Mouse (Mus musculus): ENCODE measurements around the gene Tcf25. TPM values are rescaled to one million over a fixed set of nuclear protein-coding genes. Genes with fewer than 3 reads are reported as not detected.

Gene Tcf25
- polyA plus RNA-seq (2014; fragmentation: Nextera tagmentation; extraction: Ambion mirVana) = 136 and 147 TPM in 2 replicates

DNA sequence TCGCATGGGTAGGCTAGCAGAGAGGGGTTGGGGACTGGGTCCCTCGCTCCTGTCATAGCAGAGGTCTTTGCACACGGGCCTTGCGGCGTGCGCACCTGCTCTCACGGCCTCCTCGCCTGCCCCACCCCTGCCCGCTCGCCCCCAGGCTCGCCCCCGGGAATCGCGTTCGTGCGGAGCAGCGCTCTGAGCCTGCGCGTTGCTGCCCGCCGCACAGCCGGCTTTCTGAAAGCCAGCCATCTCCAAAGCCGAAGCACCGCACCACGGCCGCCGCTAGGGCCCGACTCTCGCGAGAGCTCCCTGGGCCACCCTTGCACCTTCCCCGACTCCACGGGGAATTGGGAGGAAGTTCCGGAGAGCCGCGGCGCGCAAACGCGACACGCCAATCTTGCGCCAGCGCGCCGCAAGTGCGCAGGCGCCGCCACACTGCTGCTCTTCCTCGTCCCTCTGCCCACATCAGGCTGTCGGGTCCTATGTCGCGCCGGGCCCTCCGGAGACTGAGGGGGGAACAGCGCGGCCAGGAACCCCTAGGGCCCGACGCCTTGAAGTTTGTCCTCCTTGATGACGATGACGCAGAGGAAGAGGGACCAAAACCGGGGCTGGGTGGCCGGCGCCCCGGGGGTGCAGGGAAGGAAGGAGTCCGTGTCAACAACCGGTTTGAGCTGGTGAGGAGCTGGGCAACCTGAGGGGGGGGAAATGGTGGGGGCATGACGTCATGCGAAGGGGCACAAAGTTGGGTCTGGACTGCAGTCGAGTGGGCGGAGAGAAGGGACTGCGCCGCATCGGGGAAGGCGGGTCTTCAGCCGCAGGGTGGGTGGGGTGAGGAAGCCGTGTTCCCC is at the start of gene Tcf25:
TSS of gene Tcf25 (plus strand) at position 351 of the 836 bp plus-strand sequence.
- WGBS = under 1% methylated on average over 73 of the region's 75 CpGs
- Histone ChIP-seq H3K4me3 (ENCODE audit: low read depth, low read length) (peak within 1 kb of the TSS; percentile 92), H3K9me3 (ENCODE audit: control insufficient read depth, low read length) (no peaks in the 10 kb centered on the region), H3K4me1 (replicated peaks; ENCODE audit: control insufficient read depth, insufficient read depth, low read length) (peaks cover 18% of the 10 kb centered on the region), H3K36me3 (ENCODE audit: control insufficient read depth, insufficient read depth, low read length) (peaks cover 7% of the 10 kb centered on the region), H3K4me2 (peak within 1 kb of the TSS; percentile 90), H3K27me3 (replicated peaks; ENCODE audit: control insufficient read depth, insufficient read depth, low read length) (no peaks in the 10 kb centered on the region), H3K27ac (ENCODE audit: low read depth, low read length) (peak within 1 kb of the TSS; percentile 96), H3K9ac (ENCODE audit: low read depth, low read length) (peak within 1 kb of the TSS; percentile 93)
- DNase-seq (ENCODE audit: low spot score) (peak; percentile 94), ATAC-seq (replicated peaks; ENCODE audit: low FRiP score) (peak; percentile 87)

GRCm38 (mm10) chr8:123328552-123328951 is 45.0 kb upstream of the Tcf25 start:
- Histone ChIP-seq H3K4me1 (replicated peaks; ENCODE audit: control insufficient read depth, insufficient read depth, low read length) (peaks cover 21% of the 10 kb centered on the region), H3K4me3 (ENCODE audit: low read depth, low read length) (no peak overlapping the region), H3K9ac (ENCODE audit: low read depth, low read length) (no peak overlapping the region), H3K4me2 (no peak overlapping the region), H3K9me3 (ENCODE audit: control insufficient read depth, low read length) (no peaks in the 10 kb centered on the region), H3K36me3 (ENCODE audit: control insufficient read depth, insufficient read depth, low read length) (no peaks in the 10 kb centered on the region), H3K27ac (ENCODE audit: low read depth, low read length) (no peak overlapping the region), H3K27me3 (replicated peaks; ENCODE audit: control insufficient read depth, insufficient read depth, low read length) (peaks cover 4% of the 10 kb centered on the region; the same call in 1 of the 2 replicates)
- DNase-seq (ENCODE audit: low spot score) = no peak
- WGBS = 94% methylated on average over 2 of the region's 2 CpGs
- no peak for ATAC-seq (replicated peaks; ENCODE audit: low FRiP score)

- Histone ChIP-seq H3K27ac (ENCODE audit: low read depth, low read length) (no peak overlapping the region), H3K4me3 (ENCODE audit: low read depth, low read length) (no peak overlapping the region), H3K4me1 (replicated peaks; ENCODE audit: control insufficient read depth, insufficient read depth, low read length) (peaks cover 27% of the 10 kb centered on the region), H3K27me3 (replicated peaks; ENCODE audit: control insufficient read depth, insufficient read depth, low read length) (peaks cover 4% of the 10 kb centered on the region; the same call in 1 of the 2 replicates), H3K4me2 (no peak overlapping the region), H3K9ac (ENCODE audit: low read depth, low read length) (no peak overlapping the region), H3K36me3 (ENCODE audit: control insufficient read depth, insufficient read depth, low read length) (no peaks in the 10 kb centered on the region), H3K9me3 (ENCODE audit: control insufficient read depth, low read length) (no peaks in the 10 kb centered on the region)
- no peak for ATAC-seq (replicated peaks; ENCODE audit: low FRiP score)
- no peak for DNase-seq (ENCODE audit: low spot score)
- WGBS = 30% methylated on average over 4 of the region's 4 CpGs
These were observed 44.2 kb upstream of the Tcf25 start for GRCm38 (mm10) chr8:123329350-123329749.

- H3K4me3 ChIP-seq (ENCODE audit: low read depth, low read length) = no peak overlapping the region
These were observed 43.6 kb upstream of the Tcf25 start for GRCm38 (mm10) chr8:123329961-123330360.

DNA sequence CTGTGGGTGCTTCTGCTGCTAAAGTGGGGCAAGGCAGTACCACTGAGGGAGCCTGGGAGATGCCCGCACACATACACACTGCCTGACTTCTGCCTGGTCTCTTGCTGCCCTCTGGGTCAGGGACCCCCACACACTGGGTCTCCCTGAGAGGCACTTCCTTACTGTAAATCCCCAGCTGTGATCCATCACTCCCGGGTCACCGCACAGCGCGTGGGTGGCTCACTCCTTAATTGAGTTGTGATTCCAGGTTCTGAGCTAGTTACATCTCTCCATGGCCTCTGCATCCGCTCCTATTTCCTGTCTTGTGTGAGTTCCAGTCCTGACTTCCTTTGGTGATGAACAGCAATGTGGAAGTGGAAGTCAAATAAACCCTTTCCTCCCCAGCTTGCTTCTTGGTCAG is 42.9 kb upstream of the Tcf25 start:
- Histone ChIP-seq H3K4me3 (ENCODE audit: low read depth, low read length) (no peak overlapping the region), H3K9me3 (ENCODE audit: control insufficient read depth, low read length) (no peaks in the 10 kb centered on the region), H3K9ac (ENCODE audit: low read depth, low read length) (no peak overlapping the region), H3K27ac (ENCODE audit: low read depth, low read length) (no peak overlapping the region), H3K36me3 (ENCODE audit: control insufficient read depth, insufficient read depth, low read length) (no peaks in the 10 kb centered on the region), H3K4me2 (no peak overlapping the region), H3K4me1 (replicated peaks; ENCODE audit: control insufficient read depth, insufficient read depth, low read length) (peaks cover 28% of the 10 kb centered on the region), H3K27me3 (replicated peaks; ENCODE audit: control insufficient read depth, insufficient read depth, low read length) (no peaks in the 10 kb centered on the region; the same call in 1 of the 2 replicates)
- no peak for ATAC-seq (replicated peaks; ENCODE audit: low FRiP score)
- 62% methylated on average over 6 of the region's 6 CpGs for WGBS
- DNase-seq (ENCODE audit: low spot score) = no peak

More at GRCm38 (mm10) chr8:123329961-123330360, 43.6 kb upstream of the Tcf25 start:
- ATAC-seq (replicated peaks; ENCODE audit: low FRiP score) = no peak
- Histone ChIP-seq H3K4me2 (no peak overlapping the region), H3K9me3 (ENCODE audit: control insufficient read depth, low read length) (no peaks in the 10 kb centered on the region), H3K36me3 (ENCODE audit: control insufficient read depth, insufficient read depth, low read length) (no peaks in the 10 kb centered on the region), H3K27me3 (replicated peaks; ENCODE audit: control insufficient read depth, insufficient read depth, low read length) (peaks cover 4% of the 10 kb centered on the region; the same call in 1 of the 2 replicates), H3K27ac (ENCODE audit: low read depth, low read length) (no peak overlapping the region), H3K4me1 (replicated peaks; ENCODE audit: control insufficient read depth, insufficient read depth, low read length) (peaks cover 28% of the 10 kb centered on the region), H3K9ac (ENCODE audit: low read depth, low read length) (no peak overlapping the region)
- no peak for DNase-seq (ENCODE audit: low spot score)
- WGBS = 65% methylated on average over 5 of the region's 5 CpGs

- Histone ChIP-seq H3K9me3 (ENCODE audit: control insufficient read depth, low read length) (no peaks in the 10 kb centered on the region), H3K27ac (ENCODE audit: low read depth, low read length) (peak overlapping the region; percentile 23; the same call in 1 of the 2 replicates), H3K4me1 (replicated peaks; ENCODE audit: control insufficient read depth, insufficient read depth, low read length) (peaks cover 28% of the 10 kb centered on the region), H3K36me3 (ENCODE audit: control insufficient read depth, insufficient read depth, low read length) (no peaks in the 10 kb centered on the region), H3K4me3 (ENCODE audit: low read depth, low read length) (no peak overlapping the region), H3K27me3 (replicated peaks; ENCODE audit: control insufficient read depth, insufficient read depth, low read length) (no peaks in the 10 kb centered on the region), H3K9ac (ENCODE audit: low read depth, low read length) (no peak overlapping the region), H3K4me2 (peak overlapping the region; percentile 97)
- DNase-seq (ENCODE audit: low spot score) = no peak
- no peak for ATAC-seq (replicated peaks; ENCODE audit: low FRiP score)
- 67% methylated on average over 2 of the region's 2 CpGs for WGBS
These were observed 42.3 kb upstream of the Tcf25 start for GRCm38 (mm10) chr8:123331301-123331700.

GRCm38 (mm10) chr8:123331810-123332209 is 41.7 kb upstream of the Tcf25 start:
- Histone ChIP-seq H3K36me3 (ENCODE audit: control insufficient read depth, insufficient read depth, low read length) (no peaks in the 10 kb centered on the region), H3K4me1 (replicated peaks; ENCODE audit: control insufficient read depth, insufficient read depth, low read length) (peaks cover 28% of the 10 kb centered on the region), H3K9me3 (ENCODE audit: control insufficient read depth, low read length) (no peaks in the 10 kb centered on the region), H3K27ac (ENCODE audit: low read depth, low read length) (peak overlapping the region; percentile 23; the same call in 1 of the 2 replicates), H3K27me3 (replicated peaks; ENCODE audit: control insufficient read depth, insufficient read depth, low read length) (no peaks in the 10 kb centered on the region), H3K4me3 (ENCODE audit: low read depth, low read length) (peak overlapping the region; percentile 75), H3K9ac (ENCODE audit: low read depth, low read length) (no peak overlapping the region), H3K4me2 (peak overlapping the region; percentile 97)
- no peak for DNase-seq (ENCODE audit: low spot score)
- peak; percentile 52 for ATAC-seq (replicated peaks; ENCODE audit: low FRiP score)
- 19% methylated on average over 8 of the region's 8 CpGs for WGBS

GRCm38 (mm10) chr8:123332262-123333090 is 41.1 kb upstream of the Tcf25 start, which contains the start of gene Spire2:
Spire2 (plus strand) TSS chr8:123332713.
- Histone ChIP-seq H3K4me2 (peak within 1 kb of the TSS; percentile 97), H3K9ac (ENCODE audit: low read depth, low read length) (peak within 1 kb of the TSS; percentile 66), H3K27me3 (replicated peaks; ENCODE audit: control insufficient read depth, insufficient read depth, low read length) (no peaks in the 10 kb centered on the region), H3K9me3 (ENCODE audit: control insufficient read depth, low read length) (no peaks in the 10 kb centered on the region), H3K36me3 (ENCODE audit: control insufficient read depth, insufficient read depth, low read length) (no peaks in the 10 kb centered on the region), H3K4me1 (replicated peaks; ENCODE audit: control insufficient read depth, insufficient read depth, low read length) (peaks cover 23% of the 10 kb centered on the region), H3K27ac (ENCODE audit: low read depth, low read length) (peak within 1 kb of the TSS; percentile 42; the same call in 1 of the 2 replicates), H3K4me3 (ENCODE audit: low read depth, low read length) (peak within 1 kb of the TSS; percentile 75)
- WGBS = under 1% methylated on average over 85 of the region's 85 CpGs
- ATAC-seq (replicated peaks; ENCODE audit: low FRiP score) = peak; percentile 83
- peak; percentile 85 for DNase-seq (ENCODE audit: low spot score)
